Mouse (Mus musculus): Measurements from ENCODE around the gene Unc80.
"Not testable (repeated sequence)": the region's sequence is repeated elsewhere in the genome, so short reads cannot be mapped to it uniquely, and the experiment has no call there.

The Unc80 gene

DNA sequence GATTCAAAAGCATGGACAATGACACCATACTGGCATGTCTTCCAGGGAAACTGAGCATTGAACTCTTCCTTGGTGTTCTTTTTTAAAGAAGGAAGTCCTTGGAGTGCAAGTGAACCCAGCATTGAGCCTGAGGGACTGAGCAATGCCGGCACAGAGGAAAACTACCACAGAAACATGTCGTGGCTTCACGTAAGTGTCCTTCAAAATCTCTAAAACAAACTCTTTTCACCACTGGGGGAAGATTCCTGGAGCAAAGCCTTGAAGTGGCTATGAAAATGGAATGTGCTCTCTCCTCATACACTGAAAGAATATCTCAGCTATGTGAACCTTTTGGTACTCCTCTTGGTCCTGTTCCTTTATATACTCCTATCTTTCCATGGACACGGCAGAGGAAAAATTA lies 140.1 kb downstream of the Unc80 start:
- DNase-seq (ENCODE audit: extremely low read depth, insufficient read length, low spot score): no peak

DNA sequence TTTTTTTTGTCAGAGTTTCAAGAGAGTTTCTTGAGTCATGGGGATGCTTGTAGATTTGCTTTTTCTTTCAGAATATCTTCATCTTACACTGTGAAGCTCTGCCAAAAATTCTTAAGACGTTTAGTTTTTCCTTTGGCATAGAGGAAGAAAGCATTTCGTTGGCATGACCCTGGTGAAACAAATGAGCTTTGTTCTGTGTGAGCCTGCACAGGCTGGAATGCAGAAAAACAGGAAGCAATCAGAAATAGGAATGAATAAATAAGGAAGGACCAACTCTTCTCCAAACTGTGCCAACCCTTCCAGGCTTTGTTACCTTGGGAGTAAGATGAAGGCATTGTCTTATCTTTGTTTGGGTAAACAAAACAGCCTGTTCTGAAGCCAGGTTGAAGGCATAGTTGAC lies 149.0 kb downstream of the Unc80 start:
- DNase-seq (ENCODE audit: extremely low read depth, insufficient read length, low spot score): no peak

DNA sequence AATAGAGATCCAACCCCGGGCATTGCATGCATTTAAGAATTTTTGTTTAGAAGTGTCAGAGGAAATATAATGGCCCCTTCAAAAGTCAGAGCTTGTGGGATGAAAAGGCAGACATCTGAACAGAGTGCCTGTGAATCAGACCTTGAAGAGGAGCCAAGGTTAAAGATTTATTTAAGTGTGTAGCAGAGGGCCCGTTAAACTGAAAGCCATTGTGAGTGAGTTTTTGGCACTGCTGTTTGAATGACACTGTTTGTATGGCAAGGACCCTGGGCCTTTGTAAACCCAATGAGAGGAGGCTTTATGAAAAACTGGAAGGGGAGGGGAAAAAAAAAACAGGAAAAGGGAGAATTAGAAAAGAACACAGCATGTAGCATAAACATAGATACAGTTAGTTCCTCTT lies 170.0 kb downstream of the Unc80 start:
- DNase-seq (ENCODE audit: extremely low read depth, insufficient read length, low spot score): no peak

DNA sequence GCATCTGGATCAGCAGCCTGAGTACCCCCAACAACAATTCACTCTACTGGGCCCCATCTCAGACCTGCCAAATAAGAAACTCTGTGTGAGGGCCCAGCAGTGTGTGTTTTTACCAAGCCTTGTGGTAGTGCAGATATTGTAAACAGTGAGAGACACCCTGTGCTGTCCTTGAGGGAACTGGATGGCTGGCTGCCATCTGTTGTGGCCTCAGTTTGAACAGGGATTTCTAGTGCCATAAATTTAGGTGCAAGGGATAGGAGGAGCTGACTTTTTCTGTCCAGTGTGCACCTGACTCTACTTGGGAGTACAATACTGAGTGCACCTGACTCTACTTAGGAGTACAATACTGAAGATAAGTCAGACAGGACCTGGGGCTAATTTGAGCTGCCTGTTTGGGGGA lies 178.7 kb downstream of the Unc80 start:
- DNase-seq (ENCODE audit: extremely low read depth, insufficient read length, low spot score): no peak

DNA sequence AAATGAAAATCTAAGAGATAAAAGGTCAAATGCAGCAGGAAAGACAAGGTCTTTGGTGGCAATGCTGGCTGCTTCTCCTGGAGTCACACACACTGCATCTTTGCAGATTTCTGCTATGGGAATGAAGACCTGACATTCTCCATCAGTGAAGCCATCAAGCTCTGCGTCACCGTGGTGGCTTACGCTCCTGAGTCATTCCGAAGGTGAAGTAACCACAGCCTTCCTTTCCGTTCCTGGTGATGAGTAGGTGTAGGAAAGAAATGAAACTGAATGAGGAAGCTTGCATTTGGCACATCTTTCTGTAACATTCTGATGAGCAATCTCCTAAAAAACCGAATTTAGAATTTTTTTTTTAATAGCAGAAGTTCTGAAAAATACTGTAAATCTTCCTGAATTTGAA lies 181.4 kb downstream of the Unc80 start:
- no peak for DNase-seq (ENCODE audit: extremely low read depth, insufficient read length, low spot score)

DNA sequence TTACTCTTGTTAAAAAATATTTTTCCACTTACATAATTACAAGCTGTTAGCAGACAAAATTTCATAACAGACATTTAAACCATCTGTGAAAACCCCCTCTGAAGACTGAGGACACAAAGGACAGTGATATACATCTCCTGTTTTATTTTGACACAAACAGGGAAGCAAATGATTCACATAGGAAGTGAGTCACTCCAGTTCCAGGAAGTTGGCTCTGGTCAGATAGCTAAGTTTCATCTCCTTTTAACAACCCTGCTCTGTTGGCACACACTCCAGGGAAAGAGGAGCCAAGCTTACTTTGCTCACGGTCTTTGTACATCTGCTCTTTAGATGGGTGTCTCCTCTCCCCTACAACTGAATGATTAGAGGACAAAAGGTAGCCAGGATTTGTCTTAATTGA lies 181.8 kb downstream of the Unc80 start:
- no peak for DNase-seq (ENCODE audit: extremely low read depth, insufficient read length, low spot score)

DNA sequence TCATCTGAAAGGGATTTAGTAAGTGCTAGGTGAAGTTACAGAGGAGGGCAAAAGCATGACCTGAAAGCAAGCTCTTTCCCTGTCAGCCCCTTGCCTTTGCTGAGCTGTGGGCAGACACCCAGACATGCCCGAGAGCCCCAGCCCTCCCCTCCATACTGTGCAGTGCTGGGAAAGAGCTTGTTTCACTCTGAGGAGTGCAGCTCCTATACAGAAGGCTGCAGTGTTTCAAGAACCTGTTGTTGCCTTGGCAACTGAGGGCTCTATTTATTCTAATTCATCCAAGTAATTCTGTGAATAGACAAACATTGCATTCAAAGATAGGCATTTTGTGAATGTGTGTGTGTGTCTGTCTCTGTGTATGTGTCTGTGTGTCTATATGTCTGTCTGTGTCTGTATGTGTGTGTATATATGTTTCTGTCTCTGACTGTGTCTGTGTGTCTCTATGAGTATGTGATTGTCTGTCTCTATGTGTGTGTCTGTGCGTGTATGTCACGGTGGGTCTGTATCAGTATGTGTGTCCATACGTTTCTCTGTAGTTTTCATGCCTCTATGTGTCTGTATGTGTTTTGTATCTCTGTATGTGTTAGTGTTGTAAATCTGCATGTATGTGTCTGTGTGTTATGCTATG lies 187.1 kb downstream of the Unc80 start:
- no peak for DNase-seq (ENCODE audit: extremely low read depth, insufficient read length, low spot score)

DNA sequence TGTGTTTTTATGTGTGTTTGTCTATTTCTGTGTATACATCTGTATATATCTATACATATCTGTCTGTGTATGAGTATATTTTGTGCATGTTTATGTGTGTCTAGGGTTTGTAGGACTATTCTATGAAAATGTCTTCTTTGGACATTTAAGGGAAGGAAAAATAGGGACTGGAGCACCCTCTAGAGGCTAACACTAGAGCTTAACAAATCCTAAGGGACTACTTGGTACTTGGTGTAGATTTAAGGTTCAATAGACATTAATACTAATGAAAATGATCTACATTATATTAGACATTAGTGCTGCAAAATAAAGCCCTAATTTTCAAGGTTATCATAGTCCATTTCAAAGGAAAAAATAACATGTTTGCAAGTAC lies 187.6 kb downstream of the Unc80 start:
- DNase-seq (ENCODE audit: extremely low read depth, insufficient read length, low spot score): no peak

DNA sequence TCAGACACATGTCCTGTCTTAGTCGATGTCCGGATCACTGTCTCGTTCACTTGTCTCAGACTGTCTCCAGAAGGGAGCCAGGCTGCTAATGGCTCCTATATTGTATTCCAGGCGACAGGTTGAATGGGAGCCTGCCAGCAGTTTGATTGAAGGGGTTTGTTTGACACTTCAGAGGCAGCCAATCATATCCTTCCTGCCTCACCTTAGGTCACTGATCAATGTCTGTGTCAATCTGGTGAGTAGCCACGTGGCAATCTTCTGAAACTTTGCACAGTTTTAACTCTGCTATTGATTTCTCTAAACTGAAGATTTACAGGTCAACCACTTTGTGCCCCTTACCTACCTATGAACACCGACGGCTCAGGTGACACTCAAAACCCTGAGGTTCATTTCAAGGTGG lies 203.3 kb downstream of the Unc80 start:
- no peak for DNase-seq (ENCODE audit: extremely low read depth, insufficient read length, low spot score)

DNA sequence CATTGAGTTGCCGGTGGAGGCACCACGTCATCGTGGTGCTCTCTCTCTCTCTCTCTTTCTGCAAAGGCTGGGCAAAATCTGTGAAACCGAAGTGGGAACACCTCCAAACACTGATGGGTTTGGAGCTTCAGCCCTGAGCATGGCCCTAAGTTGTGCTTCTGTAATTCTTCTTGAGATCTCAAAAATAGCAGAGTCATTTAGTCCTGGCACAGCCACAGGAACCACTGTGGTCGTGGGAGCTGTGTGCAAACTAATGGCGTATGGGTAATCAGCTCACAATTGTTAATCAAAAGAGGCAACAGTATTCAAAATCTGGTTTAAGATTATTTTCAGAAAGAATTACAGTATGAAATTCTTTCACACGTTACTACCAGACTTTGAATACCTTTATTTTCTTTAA lies 204.6 kb downstream of the Unc80 start:
- DNase-seq (ENCODE audit: extremely low read depth, insufficient read length, low spot score): no peak

DNA sequence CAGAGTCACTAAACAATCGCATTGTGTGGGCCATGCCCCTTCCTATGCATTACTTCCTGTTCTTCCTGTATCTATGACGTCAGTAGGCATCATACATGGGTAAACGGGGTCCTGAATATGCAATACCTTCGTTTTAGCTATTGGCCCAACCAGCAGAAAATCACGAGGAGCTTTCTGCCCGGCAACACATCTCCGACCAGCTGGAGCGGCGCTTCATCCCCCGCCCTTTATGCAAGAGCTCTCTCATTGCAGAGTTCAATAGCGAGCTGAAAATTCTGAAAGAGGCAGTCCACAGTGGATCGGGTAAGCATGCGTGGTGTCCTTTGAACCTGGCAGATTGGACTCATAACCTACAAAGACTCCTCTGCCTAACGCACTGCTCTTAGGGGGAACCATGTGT lies 209.8 kb downstream of the Unc80 start:
- DNase-seq (ENCODE audit: extremely low read depth, insufficient read length, low spot score): no peak

DNA sequence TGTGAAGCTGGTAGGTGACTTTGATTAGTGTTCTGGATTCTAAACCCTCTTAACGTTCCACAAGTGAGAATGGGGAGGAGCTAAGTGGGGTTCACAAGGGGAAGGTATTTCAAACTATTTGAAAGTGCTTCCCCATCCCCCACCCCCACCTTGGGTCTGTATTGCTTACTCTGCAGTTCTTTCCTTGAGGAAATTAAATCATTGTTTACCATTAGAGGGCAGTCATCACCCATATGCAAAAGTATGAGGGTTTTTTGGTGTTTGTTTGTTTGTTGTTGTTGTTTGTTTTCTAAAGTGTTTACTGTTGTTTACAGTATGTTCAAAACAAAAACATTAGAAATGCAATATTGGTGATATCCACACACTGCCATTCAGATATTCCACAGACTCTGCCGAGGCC lies 210.5 kb downstream of the Unc80 start:
- DNase-seq (ENCODE audit: extremely low read depth, insufficient read length, low spot score): no peak

DNA sequence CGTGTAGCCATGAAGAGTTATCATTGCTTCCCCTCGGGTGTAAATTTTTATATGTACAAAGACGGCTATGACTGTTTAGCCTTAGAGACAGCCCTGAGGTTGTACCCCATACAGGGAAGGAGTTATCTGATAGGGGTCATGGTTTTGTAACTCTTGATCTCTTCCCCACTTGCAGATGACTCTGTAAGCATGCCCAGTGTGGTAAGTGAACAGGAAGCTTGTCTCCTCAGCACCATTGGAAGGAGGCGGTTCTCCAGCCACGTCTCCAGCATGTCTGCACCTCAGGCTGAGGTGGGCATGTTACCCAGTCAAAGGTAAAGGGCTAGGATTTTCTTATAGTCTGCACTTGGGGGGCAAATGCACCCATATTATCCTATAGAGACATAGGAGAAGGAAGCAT lies 214.8 kb downstream of the Unc80 start:
- DNase-seq (ENCODE audit: extremely low read depth, insufficient read length, low spot score): no peak

DNA sequence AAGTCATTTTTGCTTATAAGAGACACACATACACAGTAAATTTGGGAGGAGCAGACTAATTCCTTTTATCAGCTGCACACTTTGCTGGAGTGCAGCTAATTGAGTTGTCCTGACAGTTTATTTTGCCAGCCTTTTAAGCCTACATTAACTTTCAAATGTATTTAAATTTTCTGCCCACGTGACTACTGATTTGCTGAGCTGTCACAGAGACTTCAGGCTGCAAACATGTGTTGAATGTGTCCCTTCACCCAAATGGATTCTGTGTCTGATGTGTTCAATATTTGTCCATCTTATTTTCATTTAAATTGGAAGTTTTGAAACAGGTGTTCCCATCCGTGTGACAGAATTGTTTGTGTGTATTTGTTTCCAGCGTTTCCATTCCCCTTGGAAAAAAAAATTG lies 223.6 kb downstream of the Unc80 start:
- no peak for DNase-seq (ENCODE audit: extremely low read depth, insufficient read length, low spot score)

DNA sequence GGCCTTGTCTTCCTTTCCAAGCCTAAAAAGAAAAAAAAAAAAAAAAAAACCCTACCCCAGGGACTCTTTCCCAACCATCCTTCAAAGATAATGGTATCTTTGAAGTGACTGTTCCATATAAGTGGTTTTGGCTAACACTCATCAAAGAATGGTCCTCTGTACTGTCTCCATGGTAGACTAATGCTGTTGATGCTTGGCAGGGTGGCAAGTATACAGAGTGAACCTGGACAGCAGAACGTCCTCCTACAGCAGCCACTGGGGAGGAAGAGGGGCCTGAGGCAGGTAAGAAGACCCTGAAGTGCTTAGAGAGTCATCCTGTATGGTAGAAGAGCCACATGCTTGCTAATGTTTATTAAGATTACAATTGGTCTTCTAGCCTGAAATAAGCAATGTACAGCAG lies 224.1 kb downstream of the Unc80 start:
- DNase-seq (ENCODE audit: extremely low read depth, insufficient read length, low spot score): no peak

DNA sequence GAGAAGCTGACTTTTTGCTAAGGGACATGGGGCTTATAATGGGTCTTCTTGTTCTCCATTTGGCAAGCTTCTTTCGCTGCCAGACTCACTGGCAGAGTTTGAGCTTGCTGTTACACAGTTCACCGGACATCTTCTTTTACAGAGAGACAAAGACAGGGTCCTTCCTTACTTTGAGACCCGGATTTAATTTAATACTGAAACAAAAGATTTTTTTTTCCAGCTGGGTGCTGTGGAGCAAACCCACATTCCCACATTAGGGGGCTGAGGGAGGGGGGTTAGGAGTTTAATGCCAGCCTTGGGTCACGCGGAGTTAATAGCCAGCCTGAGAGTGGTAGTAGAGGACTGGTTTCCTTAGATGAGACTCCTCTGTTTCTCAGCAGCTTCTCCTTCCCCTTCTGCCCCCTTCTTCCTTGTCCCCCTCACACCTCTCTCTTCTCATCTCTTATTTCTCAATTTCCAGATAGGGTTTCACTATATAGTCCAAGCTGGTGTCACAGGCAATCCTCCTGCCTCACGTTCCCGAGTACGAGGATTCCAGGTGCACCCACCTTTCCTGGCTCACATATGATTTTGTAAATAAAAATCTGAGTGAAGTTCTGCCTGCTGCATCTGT lies 224.7 kb downstream of the Unc80 start:
- no peak for DNase-seq (ENCODE audit: extremely low read depth, insufficient read length, low spot score)

DNA sequence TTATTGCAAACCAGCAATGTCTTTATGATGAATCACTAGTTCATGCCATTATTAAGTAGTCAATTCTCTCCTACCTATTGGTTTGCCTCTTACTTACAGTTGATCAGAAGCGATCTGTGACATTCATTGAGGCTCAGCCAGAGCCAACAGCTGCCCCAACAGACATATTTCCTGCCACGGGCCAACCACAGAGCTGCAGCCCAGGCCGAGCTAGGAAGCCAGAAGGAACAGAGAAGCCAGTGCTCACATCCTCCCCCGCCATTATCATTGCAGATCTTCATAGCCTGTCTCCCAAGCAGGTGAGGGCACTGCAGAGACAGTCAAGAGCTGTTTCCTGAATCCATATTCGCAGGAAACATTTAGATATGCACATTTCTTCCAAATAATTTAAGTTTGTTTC lies 226.1 kb downstream of the Unc80 start:
- no peak for DNase-seq (ENCODE audit: extremely low read depth, insufficient read length, low spot score)

DNA sequence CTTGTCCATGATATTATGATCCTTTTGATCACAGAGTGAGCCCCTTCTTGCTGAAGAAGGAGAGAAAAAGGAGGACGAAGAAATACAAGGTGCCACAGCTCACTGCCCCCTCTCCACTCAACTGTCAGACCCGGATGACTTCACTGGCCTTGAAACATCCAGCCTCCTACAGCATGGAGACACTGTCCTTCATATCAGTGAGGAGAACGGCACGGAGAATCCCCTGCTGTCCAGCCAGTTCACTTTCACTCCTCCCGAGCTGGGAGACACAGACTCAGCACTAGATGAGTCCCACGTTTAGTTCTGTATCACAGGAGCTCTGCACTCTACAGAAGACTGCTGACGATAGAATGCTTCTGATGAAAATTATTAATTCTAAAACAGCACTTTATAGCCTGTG lies 227.1 kb downstream of the Unc80 start:
- DNase-seq (ENCODE audit: extremely low read depth, insufficient read length, low spot score): no peak

DNA sequence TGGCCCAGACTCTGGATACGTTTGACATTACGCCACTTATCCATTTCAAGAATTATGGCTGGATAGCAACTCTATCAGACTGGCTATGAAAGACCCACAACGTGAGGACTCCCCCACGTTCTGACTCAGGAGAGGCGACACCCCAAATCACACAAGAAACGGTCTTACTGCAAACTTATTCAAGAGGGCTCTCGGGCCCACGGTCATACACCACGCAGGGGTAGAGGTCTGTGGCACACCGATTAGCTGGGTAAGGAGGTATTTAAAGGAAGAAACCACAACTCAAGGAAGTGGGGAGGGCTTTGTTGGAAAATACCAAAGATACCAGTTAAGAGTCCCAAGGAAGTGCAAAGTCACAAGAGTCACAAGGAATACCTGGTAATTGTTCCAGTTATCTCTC lies 231.5 kb downstream of the Unc80 start:
- DNase-seq (ENCODE audit: extremely low read depth, insufficient read length, low spot score): not testable (repeated sequence)

DNA sequence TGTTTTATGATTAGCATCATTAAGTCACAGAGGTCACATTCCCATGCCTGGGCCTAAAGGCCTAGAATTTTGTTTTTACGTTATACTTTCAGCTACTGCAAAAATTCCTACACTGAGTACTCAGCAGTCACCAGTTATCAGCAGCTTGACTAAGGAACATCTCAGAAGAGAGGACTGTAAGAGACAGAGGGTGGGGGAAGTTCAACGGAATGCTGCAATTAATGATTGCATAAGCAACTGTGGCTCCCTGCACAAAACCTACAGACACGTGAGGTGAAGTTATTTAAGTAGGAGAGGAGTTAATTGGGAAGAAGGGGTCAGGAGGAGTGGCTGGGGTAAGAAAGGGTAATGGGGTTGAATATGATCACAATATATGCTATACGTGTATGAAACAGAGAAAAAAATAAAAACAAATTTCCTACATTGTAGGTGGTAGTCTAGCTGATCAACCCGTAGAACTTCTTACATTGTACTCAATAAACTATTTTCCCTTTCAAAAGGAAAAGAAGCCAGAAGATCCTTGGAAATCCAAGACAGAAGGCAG lies 232.1 kb downstream of the Unc80 start:
- DNase-seq (ENCODE audit: extremely low read depth, insufficient read length, low spot score): no peak

DNA sequence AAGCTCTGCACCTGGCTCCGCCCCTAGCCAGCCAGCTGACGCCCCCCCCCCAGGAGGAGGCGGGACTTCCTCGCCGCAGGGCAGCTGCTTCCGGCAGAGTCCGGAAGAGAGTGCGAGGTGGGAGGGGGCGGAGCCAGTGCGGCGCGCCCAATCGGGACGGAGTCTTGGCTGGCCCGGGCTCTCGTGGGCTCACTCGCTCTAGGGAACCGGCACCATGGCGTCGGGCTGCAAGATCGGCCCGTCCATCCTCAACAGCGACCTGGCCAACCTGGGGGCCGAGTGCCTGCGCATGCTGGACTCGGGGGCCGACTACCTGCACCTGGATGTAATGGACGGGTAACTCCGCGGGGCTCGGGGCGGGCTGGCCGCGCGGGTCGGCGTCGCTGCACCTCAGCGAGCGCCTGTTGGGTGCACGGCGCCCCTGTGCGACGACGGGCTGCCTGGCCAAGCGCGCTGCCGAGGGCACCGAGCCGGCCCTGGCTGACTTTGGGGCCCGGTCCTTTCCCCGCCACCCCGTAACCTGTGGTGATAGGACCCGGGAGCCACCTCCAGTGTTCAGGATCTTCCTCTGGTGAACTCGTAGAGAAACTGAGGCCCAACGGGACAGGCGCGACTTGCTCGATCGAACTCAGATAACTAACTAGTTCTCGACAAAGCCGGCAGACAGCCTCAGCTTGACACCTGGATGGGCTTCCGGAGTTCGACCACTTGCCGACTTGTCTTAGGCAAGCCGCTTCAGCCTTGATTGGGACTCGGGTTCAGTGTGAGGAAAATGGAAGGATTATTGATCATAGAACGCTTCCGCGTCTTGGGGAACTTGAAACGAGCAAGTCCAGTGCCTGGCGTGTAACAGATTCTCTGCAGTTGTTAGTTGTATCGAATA lies 232.8 kb downstream of the Unc80 start, which contains the start of gene Rpe:
TSS of gene Rpe (plus strand) at position 139 of the 883 bp plus-strand sequence.
- DNase-seq (ENCODE audit: extremely low read depth, insufficient read length, low spot score): peak; percentile 96

DNA sequence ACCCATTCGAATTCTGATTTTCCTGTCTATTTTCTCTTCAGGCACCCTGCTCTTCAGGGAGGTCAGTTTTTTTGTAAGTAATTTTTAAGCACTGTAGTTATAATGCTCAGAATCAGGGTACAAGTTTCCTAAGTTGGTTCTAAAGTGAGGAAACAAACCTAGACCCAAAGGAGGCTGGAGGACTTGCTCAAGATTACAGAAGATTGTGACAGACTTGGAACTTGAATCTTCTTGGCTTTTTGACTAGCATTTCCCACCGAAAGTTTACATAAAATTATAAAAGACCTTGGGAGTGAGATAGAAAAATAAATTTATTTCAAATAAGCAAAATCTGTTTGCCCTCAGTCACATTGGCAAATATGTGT lies 233.4 kb downstream of the Unc80 start:
- no peak for DNase-seq (ENCODE audit: extremely low read depth, insufficient read length, low spot score)

Measured in 3134 (cell line).